Mouse (Mus musculus) testis, adult 2 months (tissue): ENCODE measurements around the gene Pld5.

ENCODE experiments used
- CTCF ChIP-seq: fragments of 200-500 bp; IDR thresholded peaks from 2 replicates; pipeline ENCODE4 v1.5.1; 2012; ENCODE audit warnings: low read depth, mild to moderate bottlenecking, inconsistent platforms, low read length, moderate library complexity; ENCODE audit not compliant: control insufficient read depth, insufficient read depth, insufficient replicate concordance
- POLR2A ChIP-seq: fragments of 200-500 bp; IDR thresholded peaks from 2 replicates; pipeline ENCODE4 v1.6.1; 2012; ENCODE audit warnings: low read depth, mild to moderate bottlenecking, inconsistent platforms, low read length, moderate library complexity; ENCODE audit not compliant: control insufficient read depth

- TF ChIP-seq CTCF (no peak), POLR2A (no peak)
Observed at GRCm38 (mm10) chr1:176053653-176054052, 221.5 kb downstream of the Pld5 start.
